Mouse (Mus musculus): ENCODE measurements around the gene Wdr12. TPM values are rescaled to one million over a fixed set of nuclear protein-coding genes. Genes with fewer than 3 reads are reported as not detected.

Gene Wdr12
- polyA plus RNA-seq, 3 experiments from 2014 or later, result 36.9 to 48.5 (median 46.8) TPM

Other genes with a start within 250 kb of the Wdr12 start
- 10 to 100 TPM; 14.7 to 26.3 (median 15.4) TPM for gene Fam117b, start 185.6 kb downstream of the Wdr12 start, polyA plus RNA-seq (2017; shearing (Covaris generic))
- 1 to 10 TPM in 2 of 3 experiments, under 1 TPM in 1; 0.84 to 3.0 (median 2.7) TPM for gene Ica1l, start 55.5 kb downstream of the Wdr12 start, polyA plus RNA-seq (2017; shearing (Covaris generic))
- gene Carf, start 398 bp downstream of the Wdr12 start, polyA plus RNA-seq (2017; shearing (Covaris generic)), result 10 to 100 TPM in 1 of 3 experiments, 1 to 10 TPM in 2; 5.3 to 11.9 (median 6.7) TPM
- 1 to 10 TPM; 4.7 to 8.7 (median 8.5) TPM for gene Nbeal1, start 82.0 kb upstream of the Wdr12 start, polyA plus RNA-seq (2017; shearing (Covaris generic))
- 10 to 100 TPM; 12.8 to 26.7 (median 18.3) TPM for gene Cyp20a1, start 244.7 kb upstream of the Wdr12 start, polyA plus RNA-seq (2017; shearing (Covaris generic))

All from inflammation-experienced regulatory T-cells, adult 6 months (primary cell).